Mouse (Mus musculus) cerebellum, adult 2 months (tissue): ENCODE measurements at regions not wholly inside any gene's neighbourhood (a gene's known extent, or its start where the extent isn't known, plus 50 kb on each side); places are given as distances from the start of the nearest gene placed in this dataset.

Experiments used
- CTCF ChIP-seq: fragments of 200-500 bp; IDR thresholded peaks from 2 replicates; pipeline ENCODE4 v1.5.1; 2011; ENCODE audit warnings: low read depth, mild to moderate bottlenecking, control low read depth, low read length, moderate library complexity, borderline replicate concordance; ENCODE audit not compliant: insufficient read depth
- POLR2A ChIP-seq: fragments of 200-500 bp; IDR thresholded peaks from 2 replicates; pipeline ENCODE4 v1.6.1; 2011; ENCODE audit warnings: low read length, control low read depth, borderline replicate concordance; ENCODE audit not compliant: insufficient read depth

DNA sequence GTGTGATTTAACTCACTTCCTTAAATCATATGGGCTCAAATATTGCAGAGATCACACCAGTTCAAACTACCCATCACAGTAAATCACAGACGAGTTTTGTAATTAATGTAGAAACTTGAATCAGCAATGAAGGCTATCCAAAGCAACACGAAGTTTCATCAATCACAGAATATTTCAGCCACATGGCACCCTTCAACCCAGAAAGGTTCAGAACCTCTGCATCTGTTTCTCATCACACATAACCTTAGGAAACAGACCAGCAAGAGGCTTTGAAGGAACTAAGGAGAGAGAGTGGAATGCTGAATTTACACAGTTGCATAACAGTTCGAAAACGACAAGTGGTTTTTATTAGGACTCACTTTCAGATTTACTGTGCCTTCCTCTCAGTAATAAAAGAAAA, 1494.0 kb upstream of the Sel1l start:
- TF ChIP-seq CTCF = no peak
- no peak for TF ChIP-seq POLR2A
